Mouse (Mus musculus): ENCODE measurements around the gene Grap2.

DNA sequence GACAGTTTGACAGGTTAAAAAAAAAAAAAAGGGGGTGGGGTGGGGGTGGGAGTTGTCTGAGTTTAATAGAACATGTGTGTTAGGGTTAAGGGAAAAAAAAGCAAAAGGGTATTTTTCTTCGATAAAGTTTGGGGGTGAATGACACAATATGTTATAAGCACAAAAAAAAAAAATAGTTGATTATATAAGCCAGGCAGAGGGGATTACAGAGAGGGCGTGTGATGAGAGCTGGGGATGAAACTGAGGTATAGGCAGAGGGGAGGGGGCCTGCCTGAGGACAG lies 42.8 kb downstream of the Grap2 start:
- TF ChIP-seq POLR2A (IDR thresholded peaks at IDR 0.05; ENCODE audit: borderline replicate concordance, insufficient read depth, low read length), result no peak
- no peak for TF ChIP-seq CTCF (IDR thresholded peaks at IDR 0.05; ENCODE audit: borderline replicate concordance, insufficient read depth, low read depth, low read length)
